Mouse (Mus musculus): ENCODE measurements around the gene Tmed8.
"Not testable (repeated sequence)": the region's sequence is repeated elsewhere in the genome, so short reads cannot be mapped to it uniquely, and the experiment has no call there.

DNA sequence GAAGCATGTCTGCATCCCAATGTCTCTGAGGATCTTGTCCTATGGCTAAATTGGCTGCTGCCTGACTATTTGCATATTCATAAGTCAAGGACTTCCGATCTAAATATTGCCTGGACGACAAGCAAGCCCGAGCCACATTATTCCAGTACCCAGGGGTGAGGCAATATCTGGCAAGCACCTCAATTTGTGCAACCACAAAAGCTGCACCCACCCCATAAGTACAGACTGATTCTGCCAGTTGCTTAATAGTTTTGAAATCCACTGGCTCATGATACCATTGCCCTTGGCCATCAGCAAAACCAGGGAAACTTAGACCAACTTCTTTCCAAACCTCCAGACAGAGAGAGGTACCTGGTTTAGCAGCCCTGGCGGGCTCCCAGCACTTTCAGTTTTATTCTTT is 45.8 kb downstream of the Tmed8 start:
- TF ChIP-seq CTCF (IDR thresholded peaks at IDR 0.05; ENCODE audit: low read depth, low read length); POLR2A (IDR thresholded peaks at IDR 0.05; ENCODE audit: borderline replicate concordance, low read depth, low read length): not testable (repeated sequence)
